Mouse (Mus musculus): ENCODE measurements around the gene Cntn1. TPM values are rescaled to one million over a fixed set of nuclear protein-coding genes. Genes with fewer than 3 reads are reported as not detected.
A peak's percentile ranks its signal among the peaks of the same experiment; 100 is the strongest.

Gene Cntn1
- polyA plus RNA-seq, 1 experiment from 2014 or later: 0.46 TPM

- Histone ChIP-seq H3K27me3 (replicated peaks) (no peaks in the 10 kb centered on the region), H3K36me3 (no peaks in the 10 kb centered on the region), H3K4me1 (replicated peaks) (no peaks in the 10 kb centered on the region), H3K9ac (no peak overlapping the region), H3K4me3 (no peak overlapping the region), H3K27ac (ENCODE audit: poor library complexity, severe bottlenecking) (no peak overlapping the region), H3K4me2 (no peak overlapping the region), H3K9me3 (replicated peaks) (no peaks in the 10 kb centered on the region)
- 81% methylated on average over 6 of the region's 6 CpGs for WGBS
- no peak for ATAC-seq (ENCODE audit: insufficient number of reproducible peaks, low FRiP score)
These were observed 86.1 kb downstream of the Cntn1 start for GRCm38 (mm10) chr15:92137026-92137425.

GRCm38 (mm10) chr15:92141972-92142371 is 91.0 kb downstream of the Cntn1 start:
- Histone ChIP-seq H3K9ac (no peak overlapping the region), H3K9me3 (replicated peaks) (no peaks in the 10 kb centered on the region), H3K27ac (ENCODE audit: poor library complexity, severe bottlenecking) (no peak overlapping the region), H3K27me3 (replicated peaks) (no peaks in the 10 kb centered on the region), H3K4me1 (replicated peaks) (no peaks in the 10 kb centered on the region), H3K36me3 (no peaks in the 10 kb centered on the region), H3K4me2 (no peak overlapping the region), H3K4me3 (no peak overlapping the region)
- WGBS: 71% methylated on average over 4 of the region's 4 CpGs
- no peak for ATAC-seq (ENCODE audit: insufficient number of reproducible peaks, low FRiP score)

DNA sequence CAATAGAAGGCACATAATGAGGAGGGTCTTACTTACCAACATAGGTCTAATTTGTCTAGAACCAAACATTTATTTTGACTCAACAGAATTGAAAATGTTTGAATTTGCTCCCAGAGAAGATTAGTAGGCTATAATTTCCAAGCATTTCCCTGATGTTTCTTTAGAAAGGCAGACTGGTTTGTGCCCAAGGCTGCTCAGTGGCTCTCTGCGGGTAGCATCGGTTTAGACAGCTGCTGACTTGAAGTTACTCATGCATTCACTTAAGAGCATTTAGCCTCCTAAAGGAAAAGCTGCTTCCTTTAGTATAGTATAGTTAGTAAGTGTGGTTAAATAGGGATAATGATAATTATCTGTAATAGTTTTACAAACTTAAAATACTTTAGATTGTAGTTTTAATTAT is 104.0 kb downstream of the Cntn1 start:
- Histone ChIP-seq H3K9me3 (replicated peaks) (no peaks in the 10 kb centered on the region), H3K36me3 (no peaks in the 10 kb centered on the region), H3K27ac (ENCODE audit: poor library complexity, severe bottlenecking) (no peak overlapping the region), H3K9ac (no peak overlapping the region), H3K4me1 (replicated peaks) (no peaks in the 10 kb centered on the region), H3K27me3 (replicated peaks) (no peaks in the 10 kb centered on the region), H3K4me3 (no peak overlapping the region), H3K4me2 (no peak overlapping the region)
- whole genome bisulfite sequencing: 84% methylated on average over 2 of the region's 2 CpGs
- ATAC-seq (ENCODE audit: insufficient number of reproducible peaks, low FRiP score): no peak

- H3K4me1 ChIP-seq (replicated peaks): no peaks in the 10 kb centered on the region
- WGBS: 65% methylated on average over 10 of the region's 10 CpGs
These were observed 109.8 kb downstream of the Cntn1 start for GRCm38 (mm10) chr15:92160855-92161162.

GRCm38 (mm10) chr15:92161163-92162025 is 110.4 kb downstream of the Cntn1 start:
- Histone ChIP-seq H3K4me3 (no peak overlapping the region), H3K4me2 (peak overlapping the region; percentile 31; the same call in 1 of the 2 replicates), H3K9ac (no peak overlapping the region), H3K9me3 (replicated peaks) (no peaks in the 10 kb centered on the region), H3K36me3 (no peaks in the 10 kb centered on the region), H3K27me3 (replicated peaks) (peaks cover 8% of the 10 kb centered on the region; the same call in 1 of the 2 replicates), H3K4me1 (replicated peaks) (no peaks in the 10 kb centered on the region), H3K27ac (ENCODE audit: poor library complexity, severe bottlenecking) (no peak overlapping the region)
- no peak for ATAC-seq (ENCODE audit: insufficient number of reproducible peaks, low FRiP score)
- 50% methylated on average over 20 of the region's 20 CpGs for WGBS

More at GRCm38 (mm10) chr15:92160855-92161162, 109.8 kb downstream of the Cntn1 start:
- Histone ChIP-seq H3K27me3 (replicated peaks) (peaks cover 8% of the 10 kb centered on the region; the same call in 1 of the 2 replicates), H3K4me2 (no peak overlapping the region), H3K4me3 (no peak overlapping the region), H3K36me3 (no peaks in the 10 kb centered on the region), H3K9me3 (replicated peaks) (no peaks in the 10 kb centered on the region), H3K27ac (ENCODE audit: poor library complexity, severe bottlenecking) (no peak overlapping the region), H3K9ac (no peak overlapping the region)
- no peak for ATAC-seq (ENCODE audit: insufficient number of reproducible peaks, low FRiP score)

DNA sequence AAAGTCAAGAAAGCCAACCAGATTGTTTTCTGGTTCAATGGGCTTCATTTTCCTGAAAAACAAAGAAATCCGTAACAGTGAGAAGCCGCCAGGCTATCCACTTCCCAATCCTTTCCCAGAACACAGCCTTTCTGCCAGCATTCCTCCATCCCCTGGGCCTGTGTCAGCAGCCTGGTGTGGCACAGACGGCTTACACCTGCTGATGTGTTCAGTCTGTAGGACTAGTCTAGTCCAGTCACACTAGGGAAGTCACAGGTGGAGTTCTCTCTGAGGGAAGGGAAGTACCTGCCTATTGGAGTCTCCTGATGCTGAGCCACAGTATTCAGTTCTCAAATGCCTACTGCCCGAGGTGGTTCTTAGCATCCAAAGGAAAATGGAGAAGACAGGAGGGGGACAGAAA is 111.9 kb downstream of the Cntn1 start:
- Histone ChIP-seq H3K4me2 (no peak overlapping the region), H3K4me3 (no peak overlapping the region), H3K9me3 (replicated peaks) (no peaks in the 10 kb centered on the region), H3K9ac (no peak overlapping the region), H3K27ac (ENCODE audit: poor library complexity, severe bottlenecking) (no peak overlapping the region), H3K4me1 (replicated peaks) (no peaks in the 10 kb centered on the region), H3K27me3 (replicated peaks) (peaks cover 8% of the 10 kb centered on the region; the same call in 1 of the 2 replicates), H3K36me3 (no peaks in the 10 kb centered on the region)
- WGBS: 64% methylated on average over 4 of the region's 4 CpGs
- no peak for ATAC-seq (ENCODE audit: insufficient number of reproducible peaks, low FRiP score)

- WGBS: 62% methylated on average over 3 of the region's 3 CpGs
- ATAC-seq (ENCODE audit: insufficient number of reproducible peaks, low FRiP score): no peak
These were observed 113.2 kb downstream of the Cntn1 start for GRCm38 (mm10) chr15:92164127-92164526.

GRCm38 (mm10) chr15:92166266-92166665 is 115.3 kb downstream of the Cntn1 start:
- Histone ChIP-seq H3K27me3 (replicated peaks) (0 out of 2 replicates have a peak, but pooled peaks cover 2% of the 10 kb centered on the region), H3K4me1 (replicated peaks) (no peaks in the 10 kb centered on the region), H3K36me3 (no peaks in the 10 kb centered on the region), H3K27ac (ENCODE audit: poor library complexity, severe bottlenecking) (no peak overlapping the region), H3K4me3 (no peak overlapping the region), H3K4me2 (no peak overlapping the region), H3K9ac (no peak overlapping the region), H3K9me3 (replicated peaks) (no peaks in the 10 kb centered on the region)
- no peak for ATAC-seq (ENCODE audit: insufficient number of reproducible peaks, low FRiP score)
- 77% methylated on average over 5 of the region's 5 CpGs for WGBS

More at GRCm38 (mm10) chr15:92164127-92164526, 113.2 kb downstream of the Cntn1 start:
- Histone ChIP-seq H3K4me1 (replicated peaks) (no peaks in the 10 kb centered on the region), H3K27ac (ENCODE audit: poor library complexity, severe bottlenecking) (no peak overlapping the region), H3K4me2 (no peak overlapping the region), H3K36me3 (no peaks in the 10 kb centered on the region), H3K9me3 (replicated peaks) (no peaks in the 10 kb centered on the region), H3K4me3 (no peak overlapping the region), H3K27me3 (replicated peaks) (peaks cover 8% of the 10 kb centered on the region; the same call in 1 of the 2 replicates), H3K9ac (no peak overlapping the region)

GRCm38 (mm10) chr15:92175739-92176138 is 124.8 kb downstream of the Cntn1 start:
- H3K27me3 ChIP-seq (replicated peaks): no peaks in the 10 kb centered on the region
- WGBS: 63% methylated on average over 2 of the region's 2 CpGs
- H3K36me3 ChIP-seq: no peaks in the 10 kb centered on the region
- H3K27ac ChIP-seq (ENCODE audit: poor library complexity, severe bottlenecking): no peak overlapping the region
- no peak overlapping the region for H3K4me2 ChIP-seq
- H3K9me3 ChIP-seq (replicated peaks): no peaks in the 10 kb centered on the region
- H3K4me3 ChIP-seq: no peak overlapping the region
- no peak for ATAC-seq (ENCODE audit: insufficient number of reproducible peaks, low FRiP score)
- H3K9ac ChIP-seq: no peak overlapping the region
- no peaks in the 10 kb centered on the region for H3K4me1 ChIP-seq (replicated peaks)

DNA sequence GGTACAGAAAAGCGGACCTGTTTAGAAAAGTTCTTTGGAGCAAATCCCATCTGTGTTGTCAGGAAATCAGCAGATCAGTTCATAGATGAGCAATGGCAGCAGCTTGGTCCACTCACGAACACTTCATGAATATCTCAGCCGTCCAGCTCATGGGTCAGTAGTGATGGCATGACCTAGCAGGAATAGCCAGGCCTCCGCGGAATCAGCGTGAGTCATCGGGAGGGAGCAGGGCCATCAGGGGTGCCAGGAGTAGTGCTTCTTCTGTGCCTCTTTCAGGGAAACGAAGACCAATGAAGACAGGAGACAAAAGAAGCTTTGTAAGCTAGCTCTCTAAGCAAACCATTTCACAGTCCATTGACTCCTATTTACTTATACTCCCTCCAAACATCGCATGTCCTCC is 126.4 kb downstream of the Cntn1 start:
- ATAC-seq (ENCODE audit: insufficient number of reproducible peaks, low FRiP score): no peak
- H3K9ac ChIP-seq: no peak overlapping the region
- WGBS: 77% methylated on average over 9 of the region's 9 CpGs

GRCm38 (mm10) chr15:92185484-92185883 is 134.5 kb downstream of the Cntn1 start:
- H3K9ac ChIP-seq: no peak overlapping the region
- 88% methylated on average over 2 of the region's 2 CpGs for WGBS
- ATAC-seq (ENCODE audit: insufficient number of reproducible peaks, low FRiP score): no peak

More for the DNA sequence above, 126.4 kb downstream of the Cntn1 start:
- H3K4me3 ChIP-seq: no peak overlapping the region
- H3K36me3 ChIP-seq: no peaks in the 10 kb centered on the region
- no peaks in the 10 kb centered on the region for H3K9me3 ChIP-seq (replicated peaks)
- no peaks in the 10 kb centered on the region for H3K27me3 ChIP-seq (replicated peaks)
- no peaks in the 10 kb centered on the region for H3K4me1 ChIP-seq (replicated peaks)
- H3K27ac ChIP-seq (ENCODE audit: poor library complexity, severe bottlenecking): no peak overlapping the region
- H3K4me2 ChIP-seq: no peak overlapping the region

More at GRCm38 (mm10) chr15:92185484-92185883, 134.5 kb downstream of the Cntn1 start:
- Histone ChIP-seq H3K4me1 (replicated peaks) (no peaks in the 10 kb centered on the region), H3K9me3 (replicated peaks) (no peaks in the 10 kb centered on the region), H3K4me3 (no peak overlapping the region), H3K4me2 (no peak overlapping the region), H3K27ac (ENCODE audit: poor library complexity, severe bottlenecking) (no peak overlapping the region), H3K36me3 (no peaks in the 10 kb centered on the region), H3K27me3 (replicated peaks) (no peaks in the 10 kb centered on the region)

Data from heart, embryonic 12.5 days (tissue).